Comparison of ENCODE assay signal across 12 mouse cellular contexts in genomic region chr14:118895655-118896054, GRCm38 (mm10).
DNase-seq lines count a peak whose midpoint lies in the region.
"Had no signal": no experiment of that assay in that cellular context is flagged by ENCODE, and none has a peak within 500 bp of the region (broad histone marks: within the 10 kb centered on the region; RNA-seq: fewer than 3 reads in every experiment).

No protein-coding gene starts in this region.

- DNase-seq in kidney, adult 18-20 months = peak; percentile 66
- peak; percentile 83 for DNase-seq in kidney, adult 9 months
- DNase-seq in kidney, postnatal 10 days = peak; percentile 45
- DNase-seq in kidney, postnatal 4 days = peak; percentile 24 to 47
- no peak for DNase-seq in frontal cortex, postnatal 14 days (ENCODE audit: low spot score in 2 of 2)
- DNase-seq in spleen, postnatal 10 days (ENCODE audit: low spot score in 2 of 2) = no peak
- no peak for DNase-seq in frontal cortex, postnatal 10 days (ENCODE audit: low spot score in 2 of 2)
- DNase-seq: adrenal gland, adult 2 months; adrenal gland, postnatal 25 days; cerebellum, adult 18-20 months; cerebellum, adult 9-11 months; gastrocnemius, postnatal 10 days had no signal

Comparison
In these comparisons a context has a peak if more than half of its experiments do, and no peak if none do; other contexts are left out.
1. DNase-seq: peak in kidney, adult 18-20 months (single experiment), kidney, adult 9 months (single experiment), kidney, postnatal 10 days (single experiment) and kidney, postnatal 4 days (2 of 2); none in frontal cortex, postnatal 14 days (0 of 2), spleen, postnatal 10 days (0 of 2) and frontal cortex, postnatal 10 days (0 of 2).